Mouse (Mus musculus): ENCODE measurements around the gene Gas2l3.

DNA sequence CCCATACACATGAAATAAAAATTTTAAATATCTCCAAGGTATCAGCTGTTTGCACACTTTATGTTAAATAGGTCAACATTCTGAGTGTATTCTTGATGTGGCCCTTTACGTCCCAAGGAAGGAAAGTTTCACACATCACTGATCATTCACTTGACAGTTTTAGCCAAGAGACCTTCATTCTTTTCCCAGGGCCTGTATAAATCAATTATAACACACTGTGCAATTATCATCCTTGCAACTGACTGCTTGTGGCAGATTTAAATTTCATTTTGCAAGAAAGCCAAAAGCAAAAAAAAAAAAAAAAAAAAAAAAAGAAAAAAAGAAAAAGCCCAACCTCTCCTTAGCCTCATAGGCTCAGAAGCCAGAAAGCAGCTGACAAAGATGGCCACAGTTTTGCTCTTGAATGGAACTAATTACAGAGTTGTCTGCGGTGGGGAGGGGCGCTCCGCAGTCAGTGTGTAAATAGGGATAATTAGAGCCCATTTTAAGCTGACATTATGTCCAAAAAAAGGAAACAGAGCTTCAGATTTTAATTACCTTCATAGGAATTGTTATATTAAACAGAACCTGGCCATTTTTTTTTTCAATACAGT is 52.1 kb downstream of the Gas2l3 start:
- no peak for TF ChIP-seq CTCF (IDR thresholded peaks at IDR 0.05; ENCODE audit: low read depth)
- no peak for TF ChIP-seq EP300 (optimal IDR thresholded peaks at IDR 0.05)
